Mouse (Mus musculus): ENCODE results near the gene Pla2g4b. TPM values are rescaled to one million over a fixed set of nuclear protein-coding genes. Genes with fewer than 3 reads are reported as not detected.

Gene Pla2g4b
- 0.28 and 0.95 TPM in 2 replicates for total RNA-seq (2023)

GRCm38 (mm10) chr2:120032726-120033467, at the start of gene Pla2g4b:
Pla2g4b (plus strand) TSS chr2:120033417.

GRCm38 (mm10) chr2:120026984-120027949, 6.0 kb upstream of the Pla2g4b start, which contains the start of the genes Jmjd7 and Gm28042:
Jmjd7 (plus strand) TSS chr2:120027483.
Gm28042 (plus strand) TSS chr2:120027493.

Other genes starting within 250 kb of the Pla2g4b start
- 7.1 and 7.9 TPM in 2 replicates for gene Rpap1, start 245.9 kb upstream of the Pla2g4b start, total RNA-seq (2023)
- not detected in 2 replicates for gene Tyro3, start 235.7 kb upstream of the Pla2g4b start, total RNA-seq (2023)
- 32.5 and 46.9 TPM in 2 replicates for gene Mga, start 136.2 kb upstream of the Pla2g4b start, total RNA-seq (2023)
- 3.3 and 5.3 TPM in 2 replicates for gene Mapkbp1, start 60.7 kb upstream of the Pla2g4b start, total RNA-seq (2023)
- gene Jmjd7, start 5.9 kb upstream of the Pla2g4b start, total RNA-seq (2023), result 2.8 and 3.0 TPM in 2 replicates
- not detected in 2 replicates for gene Gm28042, start 5.9 kb upstream of the Pla2g4b start, total RNA-seq (2023)
- 70.0 and 83.0 TPM in 2 replicates for gene Ehd4, start 121.2 kb downstream of the Pla2g4b start, total RNA-seq (2023)
- gene Pla2g4e, start 211.9 kb downstream of the Pla2g4b start, total RNA-seq (2023), result not detected in 2 replicates

All from neutrophil, adult 65 days (primary cell).